Mouse (Mus musculus): Measurements from ENCODE around the gene Zfp507. TPM values are rescaled to one million over a fixed set of nuclear protein-coding genes. Genes with fewer than 3 reads are reported as not detected.
A peak's percentile ranks its signal among the peaks of the same experiment; 100 is the strongest.

Zfp507 gene
- polyA plus RNA-seq, 1 experiment from 2014 or later = 6.8 TPM

DNA sequence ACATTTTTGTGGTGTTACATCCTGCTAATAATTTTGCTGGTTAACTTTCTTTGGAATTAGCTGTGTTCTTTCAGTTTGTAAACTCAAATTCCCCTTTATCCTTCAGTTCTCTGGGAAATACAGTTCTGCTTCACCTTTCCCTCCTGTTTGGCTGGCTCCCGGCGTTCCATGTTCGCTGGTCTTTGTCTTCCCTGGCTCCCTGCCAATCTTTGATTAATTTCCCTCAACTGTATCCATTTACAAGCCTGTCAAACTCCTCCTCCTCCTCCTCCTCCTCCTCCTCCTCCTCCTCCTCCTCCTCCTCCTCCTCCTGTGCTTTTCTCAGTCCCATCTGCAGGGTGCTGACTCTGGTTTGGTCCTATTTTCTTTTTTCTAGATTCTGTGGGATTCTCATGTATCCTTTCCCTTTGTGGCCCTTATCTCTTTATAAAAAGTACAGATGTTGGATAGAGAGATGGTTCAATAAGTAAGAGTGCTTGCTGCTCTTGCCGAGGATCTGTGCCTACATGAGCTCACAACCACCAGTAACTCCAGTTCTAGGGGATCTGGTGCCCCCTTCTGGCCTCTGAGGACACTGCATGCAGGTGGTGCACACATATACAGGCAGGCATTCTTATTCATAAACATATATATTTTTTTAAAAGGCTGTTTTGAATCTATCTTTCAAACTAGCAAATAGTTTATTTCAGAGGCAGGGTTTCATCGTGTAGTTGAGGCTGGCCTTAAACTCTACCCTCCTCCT, 62.1 kb downstream of the Zfp507 start:
- Histone ChIP-seq H3K4me3 (ENCODE audit: low read depth, low read length) (no peak overlapping the region), H3K9me3 (ENCODE audit: control insufficient read depth, low read length) (no peaks in the 10 kb centered on the region), H3K27me3 (ENCODE audit: control insufficient read depth, insufficient read depth, low read length) (no peaks in the 10 kb centered on the region), H3K4me1 (replicated peaks; ENCODE audit: control insufficient read depth, insufficient read depth) (no peaks in the 10 kb centered on the region), H3K9ac (ENCODE audit: low read length) (no peak overlapping the region), H3K27ac (replicated peaks) (no peak overlapping the region), H3K4me2 (replicated peaks; ENCODE audit: low read depth) (no peak overlapping the region), H3K36me3 (ENCODE audit: control insufficient read depth, insufficient read depth, low read length) (no peaks in the 10 kb centered on the region)
- TF ChIP-seq CTCF (IDR thresholded peaks at IDR 0.05; ENCODE audit: low read depth) (peak; percentile 74), EP300 (optimal IDR thresholded peaks at IDR 0.05) (no peak)
- ATAC-seq (ENCODE audit: low FRiP score, low TSS enrichment) (no peak), DNase-seq (ENCODE audit: low spot score) (peak; percentile 62)
- WGBS = 47% methylated on average over 5 of the region's 5 CpGs

DNA sequence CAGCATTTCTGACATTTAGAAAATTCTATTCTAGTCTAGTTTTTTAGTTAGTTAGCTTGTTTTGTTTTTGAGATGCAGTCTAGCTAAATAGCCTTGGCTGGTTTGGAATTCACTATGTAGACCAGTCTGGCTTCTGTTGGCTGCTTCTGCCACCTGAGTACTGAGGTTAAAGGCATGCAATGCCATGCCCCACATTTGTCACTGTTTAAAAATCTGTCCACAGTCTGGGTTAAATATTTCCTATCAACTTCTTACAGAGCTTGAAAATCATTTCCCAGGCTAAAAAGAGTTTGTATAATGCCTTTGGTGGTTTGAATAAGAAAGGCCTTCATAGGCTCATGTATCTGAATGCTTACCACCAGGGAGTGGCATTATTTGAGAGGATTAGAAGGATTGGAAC, 63.9 kb downstream of the Zfp507 start:
- no peak overlapping the region for H3K27ac ChIP-seq (replicated peaks)
- no peaks in the 10 kb centered on the region; the same call in 1 of the 2 replicates for H3K36me3 ChIP-seq (ENCODE audit: control insufficient read depth, insufficient read depth, low read length)
- no peak overlapping the region for H3K4me2 ChIP-seq (replicated peaks; ENCODE audit: low read depth)
- no peaks in the 10 kb centered on the region for H3K27me3 ChIP-seq (ENCODE audit: control insufficient read depth, insufficient read depth, low read length)
- TF ChIP-seq CTCF (IDR thresholded peaks at IDR 0.05; ENCODE audit: low read depth) (no peak), EP300 (optimal IDR thresholded peaks at IDR 0.05) (no peak)
- no peak for DNase-seq (ENCODE audit: low spot score)
- H3K9me3 ChIP-seq (ENCODE audit: control insufficient read depth, low read length) = no peaks in the 10 kb centered on the region
- H3K4me3 ChIP-seq (ENCODE audit: low read depth, low read length) = no peak overlapping the region
- H3K9ac ChIP-seq (ENCODE audit: low read length) = no peak overlapping the region
- no peaks in the 10 kb centered on the region for H3K4me1 ChIP-seq (replicated peaks; ENCODE audit: control insufficient read depth, insufficient read depth)
- ATAC-seq (ENCODE audit: low FRiP score, low TSS enrichment) = no peak

DNA sequence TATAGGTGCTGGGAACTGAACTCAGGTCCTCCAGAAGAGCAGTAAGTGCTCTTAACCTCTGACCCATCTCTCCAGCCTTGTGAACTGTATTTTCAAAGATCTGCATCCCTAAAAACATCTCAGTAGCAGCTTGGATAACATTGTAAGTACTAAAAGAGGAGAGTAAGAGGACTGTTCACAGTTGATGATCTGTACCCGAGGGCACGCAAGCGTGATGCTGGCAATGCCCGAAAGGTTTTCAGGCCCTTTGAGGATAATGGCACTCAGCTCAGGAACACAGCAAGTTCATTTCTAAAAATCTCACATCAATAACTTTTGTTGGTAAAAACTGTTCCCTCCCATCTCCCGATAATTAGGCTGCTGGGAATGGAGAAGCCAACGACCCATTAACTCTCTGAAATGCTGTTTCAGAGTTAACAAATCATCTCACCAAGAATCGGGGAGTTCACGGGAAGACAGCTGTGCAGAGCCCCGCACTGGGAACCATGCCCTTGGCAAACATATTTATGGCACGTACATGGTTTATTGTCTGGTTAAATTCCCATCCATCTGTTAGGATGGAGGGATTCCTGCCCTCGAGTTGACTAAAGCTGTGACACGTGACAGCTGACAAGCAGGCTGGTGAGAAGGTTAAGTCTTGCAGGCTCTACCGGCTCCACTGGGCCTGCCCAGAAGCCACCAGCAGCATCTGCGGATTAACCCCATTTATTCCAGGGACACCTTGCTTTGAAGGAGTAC, 69.3 kb downstream of the Zfp507 start:
- H3K27ac ChIP-seq (replicated peaks) = no peak overlapping the region
- H3K4me3 ChIP-seq (ENCODE audit: low read depth, low read length) = no peak overlapping the region
- no peaks in the 10 kb centered on the region for H3K27me3 ChIP-seq (ENCODE audit: control insufficient read depth, insufficient read depth, low read length)
- 62% methylated on average over 14 of the region's 14 CpGs for WGBS
- no peak overlapping the region for H3K9ac ChIP-seq (ENCODE audit: low read length)
- TF ChIP-seq CTCF (IDR thresholded peaks at IDR 0.05; ENCODE audit: low read depth) (no peak), EP300 (optimal IDR thresholded peaks at IDR 0.05) (no peak)
- H3K4me1 ChIP-seq (replicated peaks; ENCODE audit: control insufficient read depth, insufficient read depth) = no peaks in the 10 kb centered on the region
- no peak for ATAC-seq (ENCODE audit: low FRiP score, low TSS enrichment)
- no peak overlapping the region for H3K4me2 ChIP-seq (replicated peaks; ENCODE audit: low read depth)
- DNase-seq (ENCODE audit: low spot score) = no peak
- H3K9me3 ChIP-seq (ENCODE audit: control insufficient read depth, low read length) = no peaks in the 10 kb centered on the region
- no peaks in the 10 kb centered on the region; the same call in 1 of the 2 replicates for H3K36me3 ChIP-seq (ENCODE audit: control insufficient read depth, insufficient read depth, low read length)

DNA sequence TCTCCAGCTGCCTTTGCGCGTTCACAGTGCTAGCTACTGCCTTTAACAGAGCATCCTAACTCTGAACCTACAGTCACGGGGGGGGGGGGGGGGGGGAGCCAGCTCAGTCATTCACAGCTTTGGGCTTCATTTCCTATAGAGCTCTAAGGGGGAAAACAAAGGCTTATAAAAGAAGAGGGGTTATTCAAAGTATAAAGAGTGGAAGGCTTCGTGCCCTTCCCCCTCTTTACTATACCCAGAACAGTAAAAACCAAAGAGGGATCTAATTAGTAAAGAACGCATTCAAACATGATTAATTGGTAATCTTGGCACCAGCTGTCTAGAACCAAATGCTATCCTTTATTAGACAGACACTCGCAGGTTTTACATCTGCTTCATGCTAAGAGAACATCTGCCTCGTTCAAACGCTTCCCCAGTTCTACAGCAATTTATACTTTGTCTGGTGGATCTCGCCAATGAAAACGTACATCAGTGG, 70.2 kb downstream of the Zfp507 start:
- WGBS = 82% methylated on average over 10 of the region's 10 CpGs
- H3K27me3 ChIP-seq (ENCODE audit: control insufficient read depth, insufficient read depth, low read length) = no peaks in the 10 kb centered on the region
- H3K4me3 ChIP-seq (ENCODE audit: low read depth, low read length) = no peak overlapping the region
- H3K27ac ChIP-seq (replicated peaks) = no peak overlapping the region
- TF ChIP-seq CTCF (IDR thresholded peaks at IDR 0.05; ENCODE audit: low read depth) (no peak), EP300 (optimal IDR thresholded peaks at IDR 0.05) (no peak)
- no peaks in the 10 kb centered on the region for H3K9me3 ChIP-seq (ENCODE audit: control insufficient read depth, low read length)
- H3K4me2 ChIP-seq (replicated peaks; ENCODE audit: low read depth) = no peak overlapping the region
- ATAC-seq (ENCODE audit: low FRiP score, low TSS enrichment) = no peak
- H3K4me1 ChIP-seq (replicated peaks; ENCODE audit: control insufficient read depth, insufficient read depth) = no peaks in the 10 kb centered on the region
- DNase-seq (ENCODE audit: low spot score) = no peak
- H3K36me3 ChIP-seq (ENCODE audit: control insufficient read depth, insufficient read depth, low read length) = no peaks in the 10 kb centered on the region; the same call in 1 of the 2 replicates
- no peak overlapping the region for H3K9ac ChIP-seq (ENCODE audit: low read length)

DNA sequence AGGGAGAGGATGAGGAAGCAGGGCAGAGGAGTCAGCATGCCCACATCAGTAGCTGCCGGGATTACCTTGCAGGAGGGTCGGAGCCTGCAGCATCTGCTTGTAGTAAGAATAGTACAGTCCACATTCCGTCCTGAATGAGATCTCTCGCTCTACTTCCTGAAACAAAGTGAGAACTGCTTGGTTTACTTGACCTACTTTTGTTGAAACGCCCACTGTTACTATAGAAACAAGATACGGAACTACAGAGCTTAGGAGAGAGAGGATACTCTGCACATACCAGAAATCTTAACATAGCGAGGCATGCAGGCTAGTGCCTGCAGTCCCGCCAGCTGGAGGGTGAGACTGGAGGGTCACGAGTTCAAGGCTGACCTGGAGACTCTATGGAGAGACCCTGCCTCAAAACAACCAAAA, 73.2 kb downstream of the Zfp507 start:
- Histone ChIP-seq H3K27ac (replicated peaks) (no peak overlapping the region), H3K4me1 (replicated peaks; ENCODE audit: control insufficient read depth, insufficient read depth) (no peaks in the 10 kb centered on the region), H3K4me2 (replicated peaks; ENCODE audit: low read depth) (no peak overlapping the region), H3K36me3 (ENCODE audit: control insufficient read depth, insufficient read depth, low read length) (no peaks in the 10 kb centered on the region; the same call in 1 of the 2 replicates), H3K4me3 (ENCODE audit: low read depth, low read length) (no peak overlapping the region), H3K9ac (ENCODE audit: low read length) (no peak overlapping the region), H3K27me3 (ENCODE audit: control insufficient read depth, insufficient read depth, low read length) (no peaks in the 10 kb centered on the region), H3K9me3 (ENCODE audit: control insufficient read depth, low read length) (no peaks in the 10 kb centered on the region)
- TF ChIP-seq CTCF (IDR thresholded peaks at IDR 0.05; ENCODE audit: low read depth) = no peak
- no peak for TF ChIP-seq EP300 (optimal IDR thresholded peaks at IDR 0.05)
- 42% methylated on average over 9 of the region's 9 CpGs for WGBS
- peak; percentile 25 for DNase-seq (ENCODE audit: low spot score)
- ATAC-seq (ENCODE audit: low FRiP score, low TSS enrichment) = peak; percentile 91

DNA sequence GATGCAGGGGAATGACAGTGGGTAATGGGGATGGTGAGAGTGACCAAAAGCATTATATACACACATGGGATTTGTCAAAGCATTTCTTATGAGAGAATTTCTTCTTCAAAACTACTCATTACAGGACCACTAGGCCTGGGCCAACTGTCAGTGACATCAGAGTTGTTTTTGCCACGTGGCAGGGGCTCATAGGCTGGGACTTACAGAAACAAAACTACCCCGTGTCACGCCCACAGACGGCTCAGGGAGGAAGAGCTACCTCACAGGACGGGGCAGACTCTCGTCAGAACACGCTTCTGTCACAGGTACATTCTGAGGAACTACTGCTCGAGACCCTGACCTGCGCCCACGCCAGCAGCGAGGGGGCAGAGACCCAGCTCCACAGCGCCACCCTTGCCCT, 74.4 kb downstream of the Zfp507 start:
- DNase-seq (ENCODE audit: low spot score) = no peak
- TF ChIP-seq CTCF (IDR thresholded peaks at IDR 0.05; ENCODE audit: low read depth) (no peak), EP300 (optimal IDR thresholded peaks at IDR 0.05) (no peak)
- no peak overlapping the region for H3K9ac ChIP-seq (ENCODE audit: low read length)
- no peaks in the 10 kb centered on the region for H3K27me3 ChIP-seq (ENCODE audit: control insufficient read depth, insufficient read depth, low read length)
- H3K36me3 ChIP-seq (ENCODE audit: control insufficient read depth, insufficient read depth, low read length) = no peaks in the 10 kb centered on the region
- no peak overlapping the region for H3K4me2 ChIP-seq (replicated peaks; ENCODE audit: low read depth)
- H3K4me3 ChIP-seq (ENCODE audit: low read depth, low read length) = no peak overlapping the region
- H3K27ac ChIP-seq (replicated peaks) = no peak overlapping the region
- no peaks in the 10 kb centered on the region for H3K4me1 ChIP-seq (replicated peaks; ENCODE audit: control insufficient read depth, insufficient read depth)
- WGBS = 87% methylated on average over 12 of the region's 12 CpGs
- no peaks in the 10 kb centered on the region for H3K9me3 ChIP-seq (ENCODE audit: control insufficient read depth, low read length)
- ATAC-seq (ENCODE audit: low FRiP score, low TSS enrichment) = no peak
